Mouse (Mus musculus) cerebellum, adult 2 months (tissue): ENCODE measurements around the gene Tbcel. TPM values are rescaled to one million over a fixed set of nuclear protein-coding genes. Genes with fewer than 3 reads are reported as not detected.

Source experiments
- DNase-seq, 2 experiments: peaks; one replicate each; pipeline ENCODE4 v3.0.0; 2021
- H3K27ac ChIP-seq: fragments of 200-500 bp; 2 replicates; pipeline ENCODE4 v1.5.1; 2012; ENCODE audit warnings: low read length, control low read depth, inconsistent platforms; ENCODE audit not compliant: insufficient read depth
- H3K27me3 ChIP-seq: fragments of 200-500 bp; 2 replicates; pipeline ENCODE4 v1.6.1; 2012; ENCODE audit warnings: inconsistent platforms, mild to moderate bottlenecking, low read length, moderate library complexity; ENCODE audit not compliant: control insufficient read depth, insufficient read depth
- H3K4me1 ChIP-seq: fragments of 200-500 bp; 2 replicates; pipeline ENCODE4 v1.6.1; 2011; ENCODE audit warnings: low read length; ENCODE audit not compliant: control insufficient read depth, insufficient read depth
- H3K4me3 ChIP-seq: fragments of 200-500 bp; replicated peaks from 2 replicates; pipeline ENCODE3; 2011; ENCODE audit warnings: mild to moderate bottlenecking, low read depth, low read length, control low read depth; ENCODE audit not compliant: insufficient read depth
- CTCF ChIP-seq: fragments of 200-500 bp; IDR thresholded peaks from 2 replicates; pipeline ENCODE4 v1.5.1; 2011; ENCODE audit warnings: low read depth, mild to moderate bottlenecking, control low read depth, low read length, moderate library complexity, borderline replicate concordance; ENCODE audit not compliant: insufficient read depth
- POLR2A ChIP-seq: fragments of 200-500 bp; IDR thresholded peaks from 2 replicates; pipeline ENCODE4 v1.6.1; 2011; ENCODE audit warnings: low read length, control low read depth, borderline replicate concordance; ENCODE audit not compliant: insufficient read depth
- WGBS: fragments of 180-500 bp; shearing (Covaris S2); methylation state at CpG from one replicate; pipeline ENCODE4 v1.1.7; 2018; 5-methylcytosine and 5-hydroxymethylcytosine counted together
- polyA plus RNA-seq: library from polyadenylated mRNA; depleted of rRNA; stranded (reverse); fragments of >200 nt; gene quantifications from 2 replicates; pipeline ENCODE4 v1.2.3, GENCODE M21; 2012

Gene Tbcel
- polyA plus RNA-seq, 1 experiment, result 32.8 TPM

GRCm38 (mm10) chr9:42465661-42466091 lies 41.9 kb downstream of the Tbcel start:
- no peaks in the 10 kb centered on the region for H3K27me3 ChIP-seq
- DNase-seq, result no peak
- no peak overlapping the region for H3K27ac ChIP-seq
- WGBS, result 63% methylated on average over 5 of the region's 5 CpGs
- H3K4me3 ChIP-seq, result no peak overlapping the region
- H3K4me1 ChIP-seq, result peaks cover 20% of the 10 kb centered on the region
- TF ChIP-seq POLR2A, result no peak
- no peak for TF ChIP-seq CTCF

GRCm38 (mm10) chr9:42464181-42464580 lies 43.4 kb downstream of the Tbcel start:
- Histone ChIP-seq H3K4me1 (peaks cover 22% of the 10 kb centered on the region), H3K27me3 (no peaks in the 10 kb centered on the region), H3K4me3 (no peak overlapping the region), H3K27ac (no peak overlapping the region)
- DNase-seq, result no peak
- WGBS, result 93% methylated on average over 9 of the region's 9 CpGs
- TF ChIP-seq CTCF, result no peak
- TF ChIP-seq POLR2A, result no peak

GRCm38 (mm10) chr9:42463220-42463989 lies 44.2 kb downstream of the Tbcel start:
- no peak overlapping the region for H3K27ac ChIP-seq
- no peak for TF ChIP-seq POLR2A
- TF ChIP-seq CTCF, result no peak
- peaks cover 26% of the 10 kb centered on the region for H3K4me1 ChIP-seq
- 59% methylated on average over 8 of the region's 8 CpGs for WGBS
- no peak for DNase-seq
- H3K27me3 ChIP-seq, result no peaks in the 10 kb centered on the region
- no peak overlapping the region for H3K4me3 ChIP-seq

GRCm38 (mm10) chr9:42462585-42463219 lies 44.9 kb downstream of the Tbcel start:
- TF ChIP-seq CTCF (no peak), POLR2A (no peak)
- WGBS, result 55% methylated on average over 7 of the region's 7 CpGs
- Histone ChIP-seq H3K4me3 (no peak overlapping the region), H3K27me3 (no peaks in the 10 kb centered on the region), H3K4me1 (peaks cover 25% of the 10 kb centered on the region), H3K27ac (no peak overlapping the region)
- no peak for DNase-seq

- DNase-seq, result no peak
- Histone ChIP-seq H3K27ac (no peak overlapping the region), H3K4me3 (no peak overlapping the region), H3K27me3 (no peaks in the 10 kb centered on the region), H3K4me1 (peaks cover 28% of the 10 kb centered on the region)
- TF ChIP-seq POLR2A (no peak), CTCF (no peak)
- 86% methylated on average over 11 of the region's 11 CpGs for WGBS
These were observed 46.1 kb downstream of the Tbcel start for GRCm38 (mm10) chr9:42461390-42462108.

- TF ChIP-seq POLR2A (no peak), CTCF (no peak)
- no peak overlapping the region for H3K27ac ChIP-seq
- 83% methylated on average over 10 of the region's 10 CpGs for WGBS
- H3K4me3 ChIP-seq, result no peak overlapping the region
- H3K27me3 ChIP-seq, result no peaks in the 10 kb centered on the region
- no peak for DNase-seq
- H3K4me1 ChIP-seq, result peaks cover 28% of the 10 kb centered on the region
These were observed 47.3 kb downstream of the Tbcel start for GRCm38 (mm10) chr9:42460353-42460752.

- Histone ChIP-seq H3K27ac (no peak overlapping the region), H3K4me1 (peaks cover 28% of the 10 kb centered on the region), H3K27me3 (no peaks in the 10 kb centered on the region), H3K4me3 (no peak overlapping the region)
- 30% methylated on average over 6 of the region's 6 CpGs for WGBS
- TF ChIP-seq CTCF (no peak), POLR2A (no peak)
- peak in 1 of 2 experiments; percentile 41 for DNase-seq
These were observed 47.9 kb downstream of the Tbcel start for GRCm38 (mm10) chr9:42459736-42460135.
